Mouse (Mus musculus): Measurements from ENCODE around the gene Drd3. TPM values are rescaled to one million over a fixed set of nuclear protein-coding genes. Genes with fewer than 3 reads are reported as not detected.

Gene Drd3
- polyA plus RNA-seq, 1 experiment from 2014 or later: not detected

DNA sequence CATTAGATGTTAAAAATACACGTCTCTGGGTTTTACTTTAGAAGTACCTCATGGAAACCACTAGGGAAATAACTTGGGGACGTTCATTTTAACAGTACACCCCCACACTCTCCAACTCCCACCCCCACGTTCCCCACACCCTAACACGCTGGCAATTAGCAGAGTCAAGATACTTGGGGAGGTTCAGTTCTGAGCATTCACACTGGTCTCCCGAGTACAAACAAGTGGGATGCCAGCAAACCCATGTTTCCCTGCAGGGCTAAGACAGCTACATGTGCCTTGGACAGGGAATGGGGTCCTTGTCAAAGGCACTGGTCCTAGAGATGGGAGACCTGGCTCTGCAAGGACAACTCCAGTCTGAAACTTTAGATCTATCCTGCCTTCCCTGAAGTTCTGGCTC, 48.6 kb downstream of the Drd3 start:
- Histone ChIP-seq H3K9ac (no peak overlapping the region), H3K27ac (replicated peaks) (no peak overlapping the region), H3K4me1 (replicated peaks) (peaks cover 17% of the 10 kb centered on the region), H3K36me3 (no peaks in the 10 kb centered on the region), H3K27me3 (no peaks in the 10 kb centered on the region; the same call in 1 of the 2 replicates), H3K9me3 (no peaks in the 10 kb centered on the region), H3K4me3 (no peak overlapping the region), H3K4me2 (no peak overlapping the region)
- 51% methylated on average over 5 of the region's 5 CpGs for WGBS
- 0 out of 2 replicates have a peak, but pooled peaks have one; percentile 6 for ATAC-seq (ENCODE audit: low FRiP score, low read depth)

DNA sequence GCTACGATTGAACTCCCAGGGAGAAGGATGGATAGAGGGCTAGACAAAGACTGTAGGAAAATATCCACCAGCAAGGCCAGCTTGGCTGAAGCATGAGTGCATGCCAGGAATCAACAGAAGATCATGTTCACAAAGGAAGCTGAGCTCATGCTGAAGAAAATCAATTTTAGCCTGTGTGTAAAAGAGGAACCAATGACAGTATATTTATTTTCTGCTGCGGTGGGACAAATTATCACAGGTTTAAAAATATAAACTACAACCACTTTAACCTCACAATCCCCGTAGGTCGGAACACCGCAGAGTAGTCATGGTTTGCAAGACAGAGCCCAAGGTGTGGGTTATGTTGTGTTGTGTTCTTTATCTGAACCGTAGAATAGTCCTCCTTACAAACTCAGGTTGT, 50.5 kb downstream of the Drd3 start:
- Histone ChIP-seq H3K4me3 (no peak overlapping the region), H3K27ac (replicated peaks) (no peak overlapping the region), H3K4me1 (replicated peaks) (peaks cover 17% of the 10 kb centered on the region), H3K27me3 (no peaks in the 10 kb centered on the region; the same call in 1 of the 2 replicates), H3K36me3 (no peaks in the 10 kb centered on the region), H3K4me2 (no peak overlapping the region), H3K9ac (no peak overlapping the region), H3K9me3 (no peaks in the 10 kb centered on the region)
- ATAC-seq (ENCODE audit: low FRiP score, low read depth): no peak
- WGBS: 91% methylated on average over 6 of the region's 6 CpGs

- no peak overlapping the region for H3K4me2 ChIP-seq
- no peaks in the 10 kb centered on the region for H3K4me1 ChIP-seq (replicated peaks)
- no peak overlapping the region for H3K9ac ChIP-seq
- no peaks in the 10 kb centered on the region; the same call in 1 of the 2 replicates for H3K27me3 ChIP-seq
- no peak for ATAC-seq (ENCODE audit: low FRiP score, low read depth)
- H3K4me3 ChIP-seq: no peak overlapping the region
- no peaks in the 10 kb centered on the region for H3K36me3 ChIP-seq
- no peak overlapping the region for H3K27ac ChIP-seq (replicated peaks)
- H3K9me3 ChIP-seq: no peaks in the 10 kb centered on the region
- WGBS: 79% methylated on average over 16 of the region's 16 CpGs
These were observed 53.2 kb downstream of the Drd3 start for GRCm38 (mm10) chr16:43807048-43807447.

DNA sequence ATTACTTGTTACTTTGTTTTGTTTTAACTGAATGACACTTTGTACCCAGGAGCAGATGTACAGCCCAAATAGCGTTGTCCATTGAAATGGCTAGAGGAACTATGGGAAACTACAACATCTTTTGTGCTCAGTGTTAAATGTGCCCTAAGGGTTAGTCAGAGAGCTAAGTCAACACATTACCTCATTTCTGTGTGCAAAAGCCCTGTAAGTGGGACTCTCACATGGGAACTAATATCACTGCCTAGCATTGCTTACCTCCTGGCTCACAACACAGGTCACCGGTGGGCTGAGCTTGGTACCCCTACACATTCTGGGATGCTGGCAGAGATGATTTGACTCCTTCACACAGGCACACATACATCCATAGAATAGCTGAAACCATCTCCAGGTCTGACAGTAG, 55.6 kb downstream of the Drd3 start:
- H3K9me3 ChIP-seq: no peaks in the 10 kb centered on the region
- WGBS: 94% methylated on average over 2 of the region's 2 CpGs
- H3K4me2 ChIP-seq: no peak overlapping the region
- no peaks in the 10 kb centered on the region for H3K27me3 ChIP-seq
- no peaks in the 10 kb centered on the region for H3K36me3 ChIP-seq
- H3K4me1 ChIP-seq (replicated peaks): no peaks in the 10 kb centered on the region
- H3K27ac ChIP-seq (replicated peaks): no peak overlapping the region
- H3K4me3 ChIP-seq: no peak overlapping the region
- H3K9ac ChIP-seq: no peak overlapping the region
- no peak for ATAC-seq (ENCODE audit: low FRiP score, low read depth)

DNA sequence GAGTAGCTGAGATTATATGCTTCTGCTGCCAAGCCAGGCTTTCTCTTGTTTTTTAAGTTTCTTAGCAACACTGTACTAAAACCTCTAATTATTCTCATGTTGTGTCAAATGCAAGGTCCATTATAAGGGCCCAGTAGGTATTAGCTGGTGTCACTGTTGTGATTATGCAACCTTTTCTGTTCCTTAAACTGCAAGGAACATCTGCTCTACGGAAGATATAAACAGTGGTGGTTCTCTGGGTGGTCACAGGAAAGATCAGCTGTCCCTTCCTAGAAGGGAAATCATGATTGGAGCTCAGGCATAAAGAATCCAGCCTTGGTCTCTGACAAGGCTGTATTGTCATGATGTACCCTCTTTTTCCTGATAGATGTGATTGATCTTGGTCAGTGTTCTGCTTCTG, 57.6 kb downstream of the Drd3 start:
- 69% methylated on average over 1 of the region's 1 CpGs for WGBS
- H3K9me3 ChIP-seq: no peaks in the 10 kb centered on the region
- no peaks in the 10 kb centered on the region for H3K36me3 ChIP-seq
- H3K27me3 ChIP-seq: no peaks in the 10 kb centered on the region
- no peak overlapping the region for H3K9ac ChIP-seq
- H3K4me3 ChIP-seq: no peak overlapping the region
- H3K4me2 ChIP-seq: no peak overlapping the region
- ATAC-seq (ENCODE audit: low FRiP score, low read depth): no peak
- H3K27ac ChIP-seq (replicated peaks): no peak overlapping the region
- no peaks in the 10 kb centered on the region for H3K4me1 ChIP-seq (replicated peaks)

DNA sequence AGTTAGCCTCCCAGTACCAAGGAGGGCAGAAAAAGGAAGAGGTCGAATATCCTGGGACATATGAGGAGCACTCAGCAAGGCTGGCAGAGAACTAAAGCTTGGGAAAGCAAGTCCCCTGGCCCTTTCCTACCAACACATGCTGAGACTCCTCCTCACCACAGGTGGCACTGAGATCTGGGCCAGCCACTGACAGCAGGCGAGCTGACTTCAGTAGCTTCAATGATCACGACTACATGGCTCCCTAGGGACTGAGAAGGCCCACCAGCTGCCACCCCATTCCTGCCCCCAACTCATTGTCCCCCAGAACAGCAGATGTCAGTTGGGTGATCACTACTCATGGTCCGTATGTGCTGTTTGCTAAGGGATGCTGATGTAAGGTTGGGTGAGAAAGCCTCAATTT, 60.8 kb downstream of the Drd3 start:
- no peak for ATAC-seq (ENCODE audit: low FRiP score, low read depth)
- Histone ChIP-seq H3K4me3 (no peak overlapping the region), H3K9me3 (no peaks in the 10 kb centered on the region), H3K4me1 (replicated peaks) (no peaks in the 10 kb centered on the region), H3K27me3 (no peaks in the 10 kb centered on the region), H3K27ac (replicated peaks) (no peak overlapping the region), H3K9ac (no peak overlapping the region), H3K4me2 (no peak overlapping the region), H3K36me3 (no peaks in the 10 kb centered on the region)
- 47% methylated on average over 4 of the region's 4 CpGs for WGBS

DNA sequence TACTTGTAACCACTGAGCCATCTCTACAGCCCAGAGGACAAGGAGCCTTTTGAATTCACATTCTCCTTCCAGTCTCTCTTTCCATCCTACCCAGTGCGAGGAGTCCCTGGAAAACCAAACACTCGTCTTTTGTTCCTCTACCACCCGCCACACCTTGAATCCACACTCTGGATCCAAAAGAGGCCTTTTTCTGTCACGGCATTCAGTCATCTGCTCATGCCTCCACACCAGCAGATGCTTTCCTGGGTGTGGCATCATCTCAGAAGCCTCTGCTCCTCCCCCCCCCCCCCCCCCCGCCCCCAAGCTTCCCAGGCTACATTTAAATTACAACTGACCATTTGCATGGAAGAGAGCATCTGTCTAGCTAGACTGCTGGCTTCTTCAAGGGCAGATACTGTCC, 62.5 kb downstream of the Drd3 start:
- no peak for ATAC-seq (ENCODE audit: low FRiP score, low read depth)
- no peak overlapping the region for H3K9ac ChIP-seq
- no peaks in the 10 kb centered on the region for H3K27me3 ChIP-seq
- 74% methylated on average over 4 of the region's 5 CpGs for WGBS
- no peak overlapping the region for H3K4me2 ChIP-seq
- H3K9me3 ChIP-seq: no peaks in the 10 kb centered on the region
- H3K27ac ChIP-seq (replicated peaks): no peak overlapping the region
- no peaks in the 10 kb centered on the region for H3K4me1 ChIP-seq (replicated peaks)
- H3K36me3 ChIP-seq: no peaks in the 10 kb centered on the region
- H3K4me3 ChIP-seq: no peak overlapping the region

- WGBS: 97% methylated on average over 6 of the region's 6 CpGs
- H3K27me3 ChIP-seq: no peaks in the 10 kb centered on the region
- no peaks in the 10 kb centered on the region for H3K36me3 ChIP-seq
- no peak for ATAC-seq (ENCODE audit: low FRiP score, low read depth)
- no peak overlapping the region for H3K4me3 ChIP-seq
- H3K9me3 ChIP-seq: no peaks in the 10 kb centered on the region
- no peak overlapping the region for H3K27ac ChIP-seq (replicated peaks)
- no peak overlapping the region for H3K4me2 ChIP-seq
- no peaks in the 10 kb centered on the region for H3K4me1 ChIP-seq (replicated peaks)
- H3K9ac ChIP-seq: no peak overlapping the region
These were observed 64.6 kb downstream of the Drd3 start for GRCm38 (mm10) chr16:43818404-43818803.

- no peaks in the 10 kb centered on the region for H3K36me3 ChIP-seq
- H3K4me1 ChIP-seq (replicated peaks): no peaks in the 10 kb centered on the region
- ATAC-seq (ENCODE audit: low FRiP score, low read depth): peak; percentile 75
- H3K9me3 ChIP-seq: no peaks in the 10 kb centered on the region
- H3K4me2 ChIP-seq: no peak overlapping the region
- 49% methylated on average over 3 of the region's 3 CpGs for WGBS
- no peak overlapping the region for H3K27ac ChIP-seq (replicated peaks)
- no peak overlapping the region for H3K4me3 ChIP-seq
- no peak overlapping the region for H3K9ac ChIP-seq
- no peaks in the 10 kb centered on the region for H3K27me3 ChIP-seq
These were observed 73.7 kb downstream of the Drd3 start for GRCm38 (mm10) chr16:43827492-43827891.

DNA sequence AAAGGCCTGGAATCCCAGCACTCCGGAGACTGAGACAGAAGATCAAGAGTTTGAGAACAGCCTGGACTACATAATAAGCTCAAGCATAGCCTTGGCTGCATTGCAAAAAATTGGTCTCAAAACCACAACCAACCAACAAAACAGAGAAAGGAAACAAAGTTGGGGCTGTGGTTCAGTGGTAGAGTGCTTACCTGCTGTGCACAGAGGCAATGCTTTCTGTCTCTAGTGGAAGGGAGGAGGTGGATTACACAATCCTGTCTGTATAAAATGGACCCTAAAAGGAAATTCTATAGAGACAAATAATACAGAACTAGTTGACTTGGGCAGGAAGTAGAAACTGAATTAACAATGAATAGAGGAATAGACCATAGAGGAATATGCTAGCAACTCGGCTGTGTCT, 78.1 kb downstream of the Drd3 start:
- ATAC-seq (ENCODE audit: low FRiP score, low read depth): no peak
- H3K4me3 ChIP-seq: no peak overlapping the region
- no peaks in the 10 kb centered on the region for H3K36me3 ChIP-seq
- H3K27me3 ChIP-seq: no peaks in the 10 kb centered on the region
- H3K4me2 ChIP-seq: no peak overlapping the region
- H3K4me1 ChIP-seq (replicated peaks): no peaks in the 10 kb centered on the region
- H3K9ac ChIP-seq: no peak overlapping the region
- WGBS: 95% methylated on average over 2 of the region's 2 CpGs
- H3K9me3 ChIP-seq: no peaks in the 10 kb centered on the region
- H3K27ac ChIP-seq (replicated peaks): no peak overlapping the region

DNA sequence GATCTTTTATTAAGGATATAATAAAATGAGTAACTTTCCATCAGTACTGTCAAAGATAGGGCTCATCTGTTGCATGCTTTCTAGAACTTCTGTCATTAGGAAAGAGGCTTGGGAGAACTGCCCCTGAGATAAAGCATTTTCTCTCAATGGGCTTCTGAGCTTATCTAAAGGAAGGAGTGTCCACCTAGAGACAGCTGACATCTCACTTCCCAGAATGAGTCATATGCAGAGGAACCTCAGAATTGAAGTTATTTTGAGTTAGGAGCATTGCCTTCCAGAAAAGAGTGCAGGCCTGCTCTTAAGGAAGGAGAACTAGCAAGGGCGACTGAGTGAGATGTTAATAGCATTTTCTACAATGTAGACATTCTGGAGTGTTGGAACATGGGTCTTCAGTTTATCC, 87.4 kb downstream of the Drd3 start:
- WGBS: 91% methylated on average over 1 of the region's 1 CpGs
- Histone ChIP-seq H3K4me3 (no peak overlapping the region), H3K36me3 (no peaks in the 10 kb centered on the region), H3K4me1 (replicated peaks) (no peaks in the 10 kb centered on the region), H3K9ac (no peak overlapping the region), H3K27me3 (no peaks in the 10 kb centered on the region), H3K4me2 (no peak overlapping the region), H3K9me3 (no peaks in the 10 kb centered on the region), H3K27ac (replicated peaks) (no peak overlapping the region)
- ATAC-seq (ENCODE audit: low FRiP score, low read depth): no peak

DNA sequence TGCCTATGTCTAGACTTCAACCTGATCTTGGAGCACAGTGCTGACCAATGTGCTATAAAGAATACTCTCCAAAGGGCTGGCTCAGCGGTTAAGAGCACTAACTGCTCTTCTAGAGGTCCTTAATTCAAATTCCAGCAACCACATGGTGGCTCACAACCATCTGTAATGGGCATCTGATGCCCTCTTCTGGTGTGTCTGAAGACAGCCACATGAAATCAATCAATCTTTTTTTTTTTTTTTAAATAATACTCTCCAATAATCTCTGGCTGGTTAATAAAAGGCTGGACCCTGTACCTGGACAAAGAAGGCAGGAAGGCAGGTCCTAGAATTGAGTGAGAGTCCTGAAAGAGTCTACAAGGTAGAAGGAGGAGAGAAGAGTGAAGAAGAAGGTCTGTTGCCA, 96.0 kb downstream of the Drd3 start:
- no peak overlapping the region for H3K27ac ChIP-seq (replicated peaks)
- no peaks in the 10 kb centered on the region for H3K9me3 ChIP-seq
- no peak overlapping the region for H3K9ac ChIP-seq
- no peak for ATAC-seq (ENCODE audit: low FRiP score, low read depth)
- no peaks in the 10 kb centered on the region for H3K27me3 ChIP-seq
- H3K4me1 ChIP-seq (replicated peaks): no peaks in the 10 kb centered on the region
- no peak overlapping the region for H3K4me2 ChIP-seq
- no peaks in the 10 kb centered on the region for H3K36me3 ChIP-seq
- no peak overlapping the region for H3K4me3 ChIP-seq
- 77% methylated on average over 1 of the region's 1 CpGs for WGBS

- WGBS: 83% methylated on average over 5 of the region's 5 CpGs
These were observed 105.2 kb downstream of the Drd3 start for GRCm38 (mm10) chr16:43858941-43859476.

More at GRCm38 (mm10) chr16:43858941-43859476, 105.2 kb downstream of the Drd3 start:
- no peaks in the 10 kb centered on the region for H3K9me3 ChIP-seq
- no peak overlapping the region for H3K4me2 ChIP-seq
- no peaks in the 10 kb centered on the region for H3K27me3 ChIP-seq
- no peak for ATAC-seq (ENCODE audit: low FRiP score, low read depth)
- H3K4me1 ChIP-seq (replicated peaks): no peaks in the 10 kb centered on the region
- no peak overlapping the region for H3K27ac ChIP-seq (replicated peaks)
- no peak overlapping the region for H3K9ac ChIP-seq
- peaks cover 18% of the 10 kb centered on the region for H3K36me3 ChIP-seq
- H3K4me3 ChIP-seq: no peak overlapping the region
